Mouse (Mus musculus) thymus, adult 2 months (tissue): ENCODE results near the gene Cdhr3. TPM values are rescaled to one million over a fixed set of nuclear protein-coding genes. Genes with fewer than 3 reads are reported as not detected.

Source experiments
- DNase-seq: peaks from one replicate; pipeline ENCODE4 v3.0.0; 2021
- H3K27ac ChIP-seq: fragments of 200-500 bp; 2 replicates; pipeline ENCODE4 v1.5.1; 2012; ENCODE audit warnings: low read length, control low read depth; ENCODE audit not compliant: control insufficient read depth, insufficient read depth
- H3K27me3 ChIP-seq: fragments of 200-500 bp; 2 replicates; pipeline ENCODE4 v1.6.1; 2012; ENCODE audit warnings: mild to moderate bottlenecking, low read length, moderate library complexity, mixed read lengths; ENCODE audit not compliant: control insufficient read depth, insufficient read depth
- H3K36me3 ChIP-seq: fragments of 200-500 bp; 2 replicates; pipeline ENCODE4 v1.6.1; 2012; ENCODE audit warnings: mild to moderate bottlenecking, low read length, moderate library complexity; ENCODE audit not compliant: control insufficient read depth, insufficient read depth
- H3K4me1 ChIP-seq: fragments of 200-500 bp; replicated peaks from 2 replicates; pipeline ENCODE4 v1.6.1; 2012; ENCODE audit warnings: low read length; ENCODE audit not compliant: control insufficient read depth, insufficient read depth
- H3K4me3 ChIP-seq: fragments of 200-500 bp; 2 replicates; pipeline ENCODE4 v1.5.1; 2012; ENCODE audit warnings: mild to moderate bottlenecking, low read length, control low read depth, moderate library complexity; ENCODE audit not compliant: control insufficient read depth, insufficient read depth
- CTCF ChIP-seq: fragments of 200-500 bp; IDR thresholded peaks from 2 replicates; pipeline ENCODE4 v1.5.1; 2012; ENCODE audit warnings: mild to moderate bottlenecking, control low read depth, low read length, moderate library complexity, borderline replicate concordance; ENCODE audit not compliant: control insufficient read depth, poor library complexity, insufficient read depth; ENCODE audit errors: extremely low read depth
- POLR2A ChIP-seq: fragments of 200-500 bp; IDR thresholded peaks from 2 replicates; pipeline ENCODE4 v1.6.1; 2012; ENCODE audit warnings: mild to moderate bottlenecking, low read length, control low read depth, moderate library complexity; ENCODE audit not compliant: control insufficient read depth, poor library complexity, insufficient read depth; ENCODE audit errors: extremely low read depth
- WGBS: fragments of 180-500 bp; shearing (Covaris S2); methylation state at CpG from one replicate; pipeline ENCODE4 v1.1.7; 2018; 5-methylcytosine and 5-hydroxymethylcytosine counted together
- polyA plus RNA-seq: library from polyadenylated mRNA; depleted of rRNA; stranded (reverse); fragments of >200 nt; gene quantifications from 2 replicates; pipeline ENCODE4 v1.2.3, GENCODE M21; 2012

Gene Cdhr3
- polyA plus RNA-seq, 1 experiment, result 0.38 TPM

DNA sequence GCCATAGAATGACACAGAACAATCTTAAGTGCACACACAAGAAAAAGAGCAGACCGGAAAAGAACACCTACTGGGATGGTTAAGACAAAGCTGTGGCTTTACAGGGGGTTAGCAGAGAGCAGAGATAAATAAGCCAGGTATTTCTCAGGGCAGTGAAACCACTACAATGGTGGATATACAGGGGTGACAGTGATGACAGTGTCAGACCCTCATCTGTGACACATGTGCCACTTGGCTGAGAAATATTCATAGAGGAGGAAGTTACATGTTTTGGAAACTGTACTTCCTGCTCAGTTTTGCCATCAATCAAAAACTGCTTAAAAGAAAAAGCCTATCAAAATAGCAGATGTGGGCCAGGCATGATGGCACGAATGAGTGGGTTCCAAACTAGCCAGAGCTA lies 35.4 kb upstream of the Cdhr3 start:
- Histone ChIP-seq H3K27ac (no peak overlapping the region), H3K4me3 (no peak overlapping the region), H3K36me3 (no peaks in the 10 kb centered on the region), H3K27me3 (no peaks in the 10 kb centered on the region), H3K4me1 (peaks cover 11% of the 10 kb centered on the region)
- WGBS, result 61% methylated on average over 2 of the region's 2 CpGs
- no peak for TF ChIP-seq CTCF
- TF ChIP-seq POLR2A, result no peak
- no peak for DNase-seq

DNA sequence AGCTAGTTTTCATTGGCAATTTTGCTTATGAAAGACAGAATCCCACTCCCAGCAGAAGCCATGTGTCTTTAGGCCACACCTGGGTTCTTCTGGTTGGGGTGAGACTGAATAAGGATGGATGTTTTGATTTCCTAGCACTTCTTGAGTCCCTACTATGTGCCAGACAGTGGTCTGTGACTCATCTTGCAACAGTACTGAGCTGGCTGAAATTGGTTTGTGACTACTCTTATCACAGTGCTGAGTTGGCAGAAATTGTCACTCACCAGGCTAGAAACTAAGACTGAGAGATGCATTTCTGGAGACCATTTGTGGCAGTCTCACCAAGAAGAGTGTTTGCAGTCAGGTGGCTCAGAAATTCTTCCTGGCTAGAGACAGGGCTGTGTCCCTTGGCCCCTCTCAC lies 33.6 kb upstream of the Cdhr3 start:
- H3K27ac ChIP-seq, result no peak overlapping the region
- TF ChIP-seq POLR2A, result no peak
- no peak for TF ChIP-seq CTCF
- H3K4me1 ChIP-seq, result peaks cover 4% of the 10 kb centered on the region; the same call in 1 of the 2 replicates
- H3K36me3 ChIP-seq, result no peaks in the 10 kb centered on the region
- no peak for DNase-seq
- no peaks in the 10 kb centered on the region for H3K27me3 ChIP-seq
- H3K4me3 ChIP-seq, result no peak overlapping the region

DNA sequence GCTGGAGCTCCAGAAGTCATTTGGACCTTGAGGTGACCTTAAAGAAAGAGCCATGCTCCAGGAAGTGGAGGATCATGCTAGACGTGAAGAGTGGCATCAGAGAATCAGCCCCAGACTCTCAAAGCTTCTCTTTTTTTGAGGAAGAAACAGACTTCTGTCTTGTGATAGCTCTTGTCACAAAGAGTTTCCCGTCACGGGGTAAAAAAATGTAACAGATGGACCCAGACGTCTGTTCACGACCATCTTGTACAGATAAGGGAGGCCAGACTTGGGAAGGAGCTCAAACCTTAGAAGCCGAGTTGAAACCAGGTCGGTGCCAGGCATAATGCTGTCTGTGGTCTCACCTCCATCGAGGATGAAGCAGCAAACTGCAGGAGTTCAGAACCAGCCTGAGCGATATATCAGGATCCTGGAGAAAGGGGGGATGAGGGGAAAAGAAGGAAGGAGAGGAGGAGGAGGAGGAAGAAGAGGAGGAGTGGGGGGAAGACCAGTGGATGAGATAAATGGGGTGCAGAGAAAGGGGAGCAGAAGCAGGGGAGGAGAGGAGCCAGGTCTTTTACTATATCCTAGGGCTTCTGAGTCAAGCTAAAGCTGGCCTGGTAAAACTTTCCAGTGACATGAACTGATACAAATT lies 33.0 kb upstream of the Cdhr3 start:
- peaks cover 4% of the 10 kb centered on the region; the same call in 1 of the 2 replicates for H3K4me1 ChIP-seq
- H3K27me3 ChIP-seq, result no peaks in the 10 kb centered on the region
- no peak overlapping the region for H3K4me3 ChIP-seq
- no peaks in the 10 kb centered on the region for H3K36me3 ChIP-seq
- no peak for DNase-seq
- TF ChIP-seq CTCF, result no peak
- no peak for TF ChIP-seq POLR2A
- no peak overlapping the region for H3K27ac ChIP-seq
- WGBS, result 37% methylated on average over 9 of the region's 9 CpGs

DNA sequence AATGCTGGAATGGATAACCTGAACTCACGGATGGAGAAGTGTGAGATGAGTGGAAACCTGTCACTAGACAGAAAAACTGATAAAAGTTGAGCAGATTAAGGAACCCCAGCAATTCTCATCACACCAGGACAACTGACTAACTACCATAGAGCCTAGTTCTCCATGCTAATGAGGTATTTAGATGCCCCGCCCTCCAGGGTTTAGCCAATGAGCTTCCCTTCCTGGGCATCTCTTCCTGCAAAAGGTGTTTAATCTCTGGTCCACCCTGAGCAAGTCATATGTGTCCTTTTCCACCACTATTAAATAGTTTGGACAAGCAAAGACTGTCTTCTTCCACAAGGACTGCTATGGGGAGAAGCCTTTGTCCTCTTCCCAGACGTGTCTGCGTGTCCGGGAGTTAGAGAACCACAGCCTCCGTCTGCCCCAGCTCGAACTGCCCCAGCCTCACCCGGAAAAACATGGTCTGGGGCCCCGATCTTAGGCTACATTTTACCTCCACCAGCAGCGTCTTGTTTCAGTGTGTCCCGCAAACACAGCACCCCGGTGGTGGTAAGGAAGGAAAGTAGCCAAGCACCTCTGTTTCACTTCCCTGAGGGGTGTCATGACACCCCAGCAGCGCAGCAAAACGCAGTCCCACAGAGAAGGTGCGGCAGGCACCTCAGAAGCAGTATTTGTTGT lies 26.1 kb upstream of the Cdhr3 start:
- WGBS, result 63% methylated on average over 15 of the region's 15 CpGs
- H3K27ac ChIP-seq, result no peak overlapping the region
- peak overlapping the region; percentile 22 for H3K4me3 ChIP-seq
- DNase-seq, result peak; percentile 37
- no peak for TF ChIP-seq POLR2A
- no peak for TF ChIP-seq CTCF
- no peaks in the 10 kb centered on the region for H3K27me3 ChIP-seq
- H3K36me3 ChIP-seq, result no peaks in the 10 kb centered on the region
- H3K4me1 ChIP-seq, result no peaks in the 10 kb centered on the region

DNA sequence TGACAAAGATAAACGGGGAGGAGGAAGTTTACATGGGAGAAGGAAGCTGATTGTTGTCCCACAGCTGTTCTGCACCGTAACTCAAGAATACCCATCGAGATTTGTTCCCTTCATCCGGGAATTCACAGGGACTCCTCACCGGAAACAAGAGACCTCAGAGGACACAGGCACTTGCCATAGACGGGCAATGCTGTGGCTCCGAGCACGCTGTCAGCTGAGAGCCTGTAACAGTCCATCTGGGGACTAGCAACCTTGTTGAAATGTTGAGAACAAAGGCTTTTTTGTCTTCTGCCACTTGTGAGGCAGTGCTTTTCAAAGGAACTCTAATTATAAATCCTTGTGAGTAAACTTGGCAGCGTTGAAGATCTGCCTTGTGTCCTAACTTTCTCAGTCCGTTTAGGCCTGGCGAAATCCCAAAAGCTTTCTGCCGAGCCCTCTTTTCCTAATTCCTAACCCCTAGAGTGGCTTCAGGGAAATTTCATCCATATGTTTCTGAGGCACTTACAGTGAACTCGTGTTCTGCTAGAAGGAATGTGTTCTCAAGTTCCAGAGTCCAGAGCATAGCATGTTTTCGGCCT lies 18.3 kb upstream of the Cdhr3 start:
- no peak for TF ChIP-seq POLR2A
- TF ChIP-seq CTCF, result no peak
- DNase-seq, result no peak
- Histone ChIP-seq H3K4me3 (no peak overlapping the region), H3K36me3 (no peaks in the 10 kb centered on the region), H3K27ac (peak overlapping the region; percentile 30; the same call in 1 of the 2 replicates), H3K27me3 (no peaks in the 10 kb centered on the region), H3K4me1 (peaks cover 8% of the 10 kb centered on the region)
- WGBS, result 25% methylated on average over 14 of the region's 14 CpGs

DNA sequence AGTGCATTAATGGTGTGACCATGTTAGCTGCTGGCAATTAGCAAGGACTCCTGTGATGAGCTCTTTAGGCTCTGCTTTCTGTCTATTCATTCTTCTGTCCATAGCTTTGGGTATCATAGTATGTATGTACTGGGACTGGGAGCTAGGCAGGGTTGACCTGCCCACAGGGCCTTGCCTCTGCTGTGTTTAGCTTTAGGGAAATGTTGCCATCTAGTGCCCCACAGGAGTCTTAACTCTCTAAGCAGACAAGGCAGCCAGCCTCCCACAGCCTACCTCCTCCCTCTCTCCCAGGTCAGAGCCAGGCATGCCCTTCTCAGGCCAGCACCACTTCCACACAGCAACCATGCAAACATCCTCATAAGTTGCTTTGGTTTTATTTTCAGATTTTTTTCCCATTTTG lies 16.9 kb upstream of the Cdhr3 start:
- Histone ChIP-seq H3K27ac (no peak overlapping the region), H3K4me1 (peaks cover 8% of the 10 kb centered on the region), H3K27me3 (no peaks in the 10 kb centered on the region), H3K36me3 (no peaks in the 10 kb centered on the region), H3K4me3 (no peak overlapping the region)
- TF ChIP-seq CTCF (no peak), POLR2A (no peak)
- DNase-seq, result no peak
